Mouse (Mus musculus): Measurements from ENCODE around the gene Etfa.

The Etfa gene

GRCm38 (mm10) chr9:55512027-55512543 is at the start of gene Etfa:
Gene Etfa (minus strand): TSS chr9:55512243.
- DNase-seq (ENCODE audit: low read depth, low spot score) = peak; percentile 98

- DNase-seq (ENCODE audit: low read depth, low spot score) = no peak
Observed at GRCm38 (mm10) chr9:55560960-55561359, 48.9 kb upstream of the Etfa start.

GRCm38 (mm10) chr9:55554986-55555385 is 42.9 kb upstream of the Etfa start:
- no peak for DNase-seq (ENCODE audit: low read depth, low spot score)

DNA sequence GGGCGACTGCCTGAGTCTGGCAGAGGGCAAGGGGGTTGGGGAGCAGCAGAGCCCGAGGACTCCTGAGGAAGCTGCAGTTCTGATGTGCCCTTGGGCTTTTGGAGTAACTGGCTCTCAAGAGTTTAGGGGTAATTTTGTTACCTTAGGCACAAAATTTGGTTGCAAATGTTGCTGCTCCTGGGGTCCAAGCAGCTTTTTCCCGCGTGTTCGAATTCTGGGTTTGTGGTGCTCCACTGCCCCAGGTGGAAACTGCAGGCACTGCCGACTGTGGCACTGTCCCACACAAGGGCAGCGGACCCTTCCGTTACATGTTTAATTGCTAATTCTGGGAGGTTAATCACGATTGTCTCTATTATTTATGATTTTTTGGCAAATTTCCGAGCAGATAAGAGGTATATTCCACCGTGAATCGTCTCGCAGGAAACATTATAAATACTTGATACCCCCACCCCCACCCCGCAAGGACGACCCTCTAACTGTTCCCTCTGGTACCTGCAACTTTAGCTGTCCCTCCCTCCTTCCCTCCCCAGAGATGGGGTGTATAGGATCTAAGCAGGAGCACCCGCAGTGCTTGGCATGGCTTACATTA is 37.4 kb upstream of the Etfa start:
- DNase-seq (ENCODE audit: low read depth, low spot score) = no peak

GRCm38 (mm10) chr9:55548871-55549270 is 36.8 kb upstream of the Etfa start:
- DNase-seq (ENCODE audit: low read depth, low spot score) = no peak

DNA sequence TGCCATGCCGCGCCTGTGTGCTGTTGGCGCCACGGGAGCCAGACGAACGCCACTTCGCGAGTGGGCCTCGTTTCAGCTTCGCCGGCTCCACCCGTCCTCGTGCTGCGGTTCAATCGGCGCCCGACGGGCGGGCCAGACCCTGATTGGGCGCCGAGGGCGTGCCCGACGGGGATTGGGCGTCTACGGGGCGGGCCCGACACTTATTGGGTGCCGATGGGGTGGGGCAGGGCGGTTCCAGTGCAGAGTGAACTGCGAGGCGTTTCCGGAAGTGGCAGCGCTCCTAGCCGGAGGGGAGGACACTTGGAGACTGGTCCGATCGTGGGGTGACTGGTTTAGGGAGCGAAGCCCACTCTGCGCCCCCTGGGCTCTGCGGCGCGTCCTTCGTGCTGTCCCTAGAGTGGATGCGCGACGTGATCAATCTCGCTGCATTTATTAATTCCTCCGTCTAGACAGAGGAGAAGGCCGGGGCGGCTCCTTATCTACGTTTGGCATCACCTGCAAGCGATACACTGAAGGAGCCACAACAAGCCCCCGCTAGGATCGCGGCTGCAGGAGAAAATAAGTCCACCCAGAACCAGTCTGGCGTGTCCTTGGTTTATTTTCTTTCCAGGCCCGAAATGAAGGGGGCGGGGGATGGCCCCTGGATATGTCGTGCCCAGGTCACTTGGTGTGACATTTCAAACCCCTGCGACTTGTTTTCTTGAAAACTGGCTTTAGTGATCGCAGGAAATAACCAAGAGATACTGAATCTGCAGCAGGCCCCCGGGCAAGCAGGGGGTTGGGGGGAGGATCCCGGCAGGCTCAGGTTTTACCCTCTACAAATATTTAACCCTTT is 34.4 kb upstream of the Etfa start:
- no peak for DNase-seq (ENCODE audit: low read depth, low spot score)

DNA sequence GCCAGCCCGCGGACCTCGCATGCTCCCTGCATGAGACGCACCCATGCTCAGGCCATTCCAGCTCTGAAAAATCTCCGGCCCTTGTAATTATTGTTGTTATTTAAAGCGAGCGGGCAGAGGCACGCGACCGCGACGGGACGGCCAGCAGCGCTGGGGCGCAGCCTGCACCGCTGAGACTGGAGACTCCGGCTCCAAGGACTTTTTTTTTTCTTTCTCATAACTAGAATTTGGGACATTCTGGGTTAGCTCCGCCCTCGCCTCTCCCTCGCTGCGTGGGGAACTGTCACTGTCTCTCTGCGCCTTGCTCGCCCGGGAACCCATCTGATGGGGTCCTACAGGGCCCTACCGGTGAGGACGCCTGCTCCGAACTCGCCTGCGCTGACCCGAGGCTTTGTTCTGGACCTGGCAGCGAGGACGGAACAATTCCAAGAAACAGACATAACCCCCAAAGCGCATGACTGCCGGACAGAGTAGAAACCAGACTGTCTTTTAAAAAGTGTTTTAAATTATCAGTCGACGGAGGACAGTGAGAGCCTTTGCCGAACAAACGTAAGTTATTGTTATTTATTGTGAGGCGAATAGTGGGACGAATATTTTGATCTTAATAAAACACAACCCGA is 33.6 kb upstream of the Etfa start:
- no peak for DNase-seq (ENCODE audit: low read depth, low spot score)

- no peak for DNase-seq (ENCODE audit: low read depth, low spot score)
Observed at GRCm38 (mm10) chr9:55544861-55545555, 33.0 kb upstream of the Etfa start.

DNA sequence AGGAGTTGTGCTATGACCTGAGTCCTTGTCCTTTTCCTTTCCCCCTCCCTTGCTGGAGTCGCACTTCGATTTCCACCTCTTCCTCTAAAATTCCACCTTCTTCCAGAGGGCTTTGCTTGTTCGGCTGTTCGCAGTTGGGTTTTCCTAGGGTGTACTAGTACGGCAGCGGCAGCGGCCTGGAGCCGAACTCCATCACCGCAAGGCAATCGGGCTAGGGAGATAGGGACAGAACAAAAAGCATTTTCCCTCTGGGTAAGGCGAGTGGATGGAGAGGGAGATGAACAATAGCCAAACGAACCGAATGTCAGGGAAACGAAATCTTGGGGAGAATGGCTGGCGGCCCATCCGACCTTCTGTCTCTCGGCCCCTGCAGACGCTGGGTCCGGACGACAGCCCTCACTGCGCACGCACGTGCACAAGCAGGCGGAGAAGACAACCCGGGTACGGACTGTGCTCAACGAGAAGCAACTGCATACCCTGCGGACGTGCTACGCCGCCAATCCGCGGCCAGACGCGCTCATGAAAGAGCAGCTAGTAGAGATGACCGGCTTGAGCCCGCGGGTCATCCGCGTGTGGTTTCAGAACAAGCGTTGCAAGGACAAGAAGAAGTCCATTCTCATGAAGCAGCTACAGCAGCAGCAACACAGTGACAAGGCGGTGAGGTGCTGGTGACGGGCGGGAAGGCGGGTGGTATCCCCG is 31.8 kb upstream of the Etfa start:
- DNase-seq (ENCODE audit: low read depth, low spot score) = no peak

- no peak for DNase-seq (ENCODE audit: low read depth, low spot score)
Observed at GRCm38 (mm10) chr9:55543336-55543702, 31.3 kb upstream of the Etfa start.

GRCm38 (mm10) chr9:55542366-55543325 is 30.6 kb upstream of the Etfa start:
- no peak for DNase-seq (ENCODE audit: low read depth, low spot score)

- no peak for DNase-seq (ENCODE audit: low read depth, low spot score)
Observed at GRCm38 (mm10) chr9:55541681-55542365, 29.8 kb upstream of the Etfa start.

DNA sequence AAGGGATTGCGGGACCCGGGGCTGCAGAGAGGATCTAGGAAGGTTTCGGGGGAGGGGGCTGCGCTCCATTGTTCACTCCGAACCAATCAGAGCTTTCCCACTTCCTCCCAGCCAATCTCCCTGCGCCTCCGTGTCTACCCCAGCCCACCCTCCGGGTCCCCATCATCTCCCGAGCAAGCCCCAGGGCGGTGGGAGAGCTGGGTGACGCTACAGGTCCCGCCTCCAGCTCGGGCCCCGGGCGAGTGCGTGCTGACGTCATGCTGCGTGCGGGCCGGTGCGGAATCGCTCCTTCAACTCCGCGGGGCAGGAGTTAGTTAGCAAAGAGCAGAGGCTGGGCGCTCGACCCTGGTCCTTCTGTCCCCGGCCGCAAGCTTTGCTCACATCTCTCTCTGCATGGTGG is 28.8 kb upstream of the Etfa start:
- DNase-seq (ENCODE audit: low read depth, low spot score) = peak; percentile 63

GRCm38 (mm10) chr9:55540391-55540770 is 28.3 kb upstream of the Etfa start:
- DNase-seq (ENCODE audit: low read depth, low spot score) = no peak

GRCm38 (mm10) chr9:55539661-55540390 is 27.8 kb upstream of the Etfa start:
- DNase-seq (ENCODE audit: low read depth, low spot score) = no peak

DNA sequence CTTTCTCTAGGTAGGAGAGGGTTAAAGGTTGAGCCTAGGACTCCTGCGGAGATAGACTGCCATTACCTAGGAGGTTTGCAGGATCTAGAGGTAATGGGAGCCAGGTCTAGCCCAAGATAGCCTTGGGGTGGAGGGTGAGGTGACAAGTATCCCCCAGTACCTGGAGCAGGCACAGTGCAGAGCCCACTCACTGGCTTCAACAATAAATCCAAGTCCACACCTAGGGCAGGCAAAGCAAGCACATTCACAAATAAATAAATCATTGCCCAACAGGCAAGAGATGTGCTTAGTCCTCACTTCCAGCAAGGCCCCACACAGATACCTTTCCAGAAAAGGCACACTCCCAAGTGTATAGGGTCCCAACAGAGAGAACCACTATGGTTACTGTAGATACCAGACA is 27.0 kb upstream of the Etfa start:
- DNase-seq (ENCODE audit: low read depth, low spot score) = no peak

GRCm38 (mm10) chr9:55538377-55538776 is 26.3 kb upstream of the Etfa start, which contains the start of gene Isl2:
Gene Isl2 (plus strand): TSS chr9:55538672.
- DNase-seq (ENCODE audit: low read depth, low spot score) = peak; percentile 55

DNA sequence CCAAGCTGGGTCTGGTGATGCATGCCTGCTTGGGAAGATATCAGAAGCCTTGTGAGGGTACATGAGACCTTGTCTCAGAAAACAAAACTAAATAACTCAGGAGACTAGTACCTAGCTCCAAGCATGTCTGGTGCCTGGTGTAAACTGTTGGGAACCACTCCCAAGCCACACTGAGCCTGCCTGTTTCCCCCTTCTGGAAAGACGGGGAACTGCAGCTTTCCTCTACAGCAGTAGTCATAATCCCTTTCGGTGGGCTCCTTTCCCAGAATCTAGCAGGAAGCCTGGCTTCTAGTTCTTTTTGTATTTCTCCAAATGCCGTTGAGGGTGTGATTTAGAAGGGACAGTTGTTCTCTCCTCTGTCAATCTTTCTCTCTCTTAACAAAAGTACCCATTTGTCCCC is 23.9 kb upstream of the Etfa start:
- DNase-seq (ENCODE audit: low read depth, low spot score) = peak; percentile 83

GRCm38 (mm10) chr9:55525716-55526115 is 13.7 kb upstream of the Etfa start:
- DNase-seq (ENCODE audit: low read depth, low spot score) = peak; percentile 15

All from 3T3-L1 (cell line).